Mouse (Mus musculus): ENCODE measurements around the gene Slc30a3.
"Not testable (repeated sequence)": the region's sequence is repeated elsewhere in the genome, so short reads cannot be mapped to it uniquely, and the experiment has no call there.

The Slc30a3 gene

DNA sequence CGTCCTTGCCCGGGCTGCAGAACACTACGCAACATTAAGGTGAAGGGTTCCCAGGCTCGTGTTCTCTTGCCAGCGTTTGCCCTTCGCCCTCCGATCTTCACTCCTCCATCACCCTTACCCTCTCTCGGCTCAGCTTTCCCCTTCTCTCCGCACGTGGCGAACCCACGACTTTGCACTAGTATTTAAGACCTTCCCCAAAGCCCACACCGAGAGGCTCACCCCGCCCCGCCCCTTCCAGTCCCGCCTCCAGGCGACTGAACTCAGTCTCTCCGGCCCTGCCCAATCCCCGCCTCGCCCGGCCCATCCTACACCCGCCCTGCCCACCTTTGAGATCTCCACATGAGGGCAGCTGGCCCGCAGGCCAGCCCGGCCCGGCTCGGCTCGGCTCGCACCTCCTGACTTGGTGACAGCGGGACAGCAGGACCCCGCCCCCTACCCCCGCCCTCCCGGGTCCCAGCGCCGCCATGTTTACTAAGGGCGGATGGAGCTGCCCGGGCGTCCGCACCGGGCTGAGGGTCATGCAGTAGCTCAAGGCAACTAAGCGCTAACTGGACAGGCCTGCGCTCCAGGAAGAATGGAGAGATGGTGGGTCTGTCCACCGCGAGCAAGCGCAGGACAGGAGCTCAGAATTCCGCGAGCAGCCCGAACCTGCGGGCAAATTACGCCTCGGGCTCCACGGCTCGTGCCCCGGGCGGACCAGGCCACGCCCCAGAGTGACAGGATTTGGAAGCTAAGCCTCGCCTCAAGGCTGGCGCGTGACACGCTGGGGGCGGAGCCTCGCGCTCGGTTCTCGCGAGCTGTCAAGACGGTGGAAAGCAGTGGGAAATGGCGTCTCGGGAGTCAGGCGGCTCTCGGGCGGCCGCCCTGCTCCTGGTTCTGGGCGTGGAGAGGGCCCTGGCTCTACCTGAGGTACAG is 59.9 kb downstream of the Slc30a3 start, which contains the start of gene Atraid:
Gene Atraid, plus strand, starts transcription at position 465 of the 915 bp plus-strand sequence.
- DNase-seq = peak; percentile 99

DNA sequence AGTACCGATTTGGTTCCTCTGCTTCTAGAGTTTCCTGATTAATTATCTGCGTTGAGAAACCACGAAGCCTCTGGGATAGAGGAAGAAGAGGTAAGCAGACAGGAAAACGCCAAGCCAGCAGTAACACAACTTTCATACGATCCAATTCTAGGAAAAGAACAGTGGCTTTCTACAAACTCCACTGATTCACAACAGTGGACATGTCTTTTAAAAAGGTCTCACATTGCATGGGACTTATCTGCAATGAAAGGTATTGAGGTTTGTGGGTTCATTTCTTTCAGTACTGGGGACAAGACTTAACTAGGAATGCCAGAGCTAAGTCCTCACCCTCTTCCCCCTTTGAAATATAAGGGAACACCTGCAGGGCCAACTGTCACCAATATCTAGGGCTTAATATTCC is 61.0 kb downstream of the Slc30a3 start:
- DNase-seq = no peak

DNA sequence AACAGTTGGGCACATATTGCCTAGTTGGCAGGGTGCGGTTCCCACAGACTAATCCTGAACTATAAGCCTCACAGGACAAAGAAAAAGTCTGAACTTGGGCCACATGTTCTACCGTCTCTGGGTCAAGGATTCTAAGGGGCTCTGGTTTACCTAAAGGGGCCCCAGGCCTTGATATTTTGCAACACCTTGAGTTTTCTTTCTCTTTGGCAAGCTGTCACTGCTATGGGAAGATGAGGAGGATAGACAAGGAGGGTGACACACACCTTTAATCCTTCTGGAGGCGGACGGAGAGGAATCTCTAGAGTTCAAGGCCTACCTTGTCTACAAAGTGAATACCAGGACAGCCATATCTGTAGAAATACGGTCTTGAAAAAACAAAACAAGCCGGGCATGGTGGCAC is 61.6 kb downstream of the Slc30a3 start:
- no peak for DNase-seq

DNA sequence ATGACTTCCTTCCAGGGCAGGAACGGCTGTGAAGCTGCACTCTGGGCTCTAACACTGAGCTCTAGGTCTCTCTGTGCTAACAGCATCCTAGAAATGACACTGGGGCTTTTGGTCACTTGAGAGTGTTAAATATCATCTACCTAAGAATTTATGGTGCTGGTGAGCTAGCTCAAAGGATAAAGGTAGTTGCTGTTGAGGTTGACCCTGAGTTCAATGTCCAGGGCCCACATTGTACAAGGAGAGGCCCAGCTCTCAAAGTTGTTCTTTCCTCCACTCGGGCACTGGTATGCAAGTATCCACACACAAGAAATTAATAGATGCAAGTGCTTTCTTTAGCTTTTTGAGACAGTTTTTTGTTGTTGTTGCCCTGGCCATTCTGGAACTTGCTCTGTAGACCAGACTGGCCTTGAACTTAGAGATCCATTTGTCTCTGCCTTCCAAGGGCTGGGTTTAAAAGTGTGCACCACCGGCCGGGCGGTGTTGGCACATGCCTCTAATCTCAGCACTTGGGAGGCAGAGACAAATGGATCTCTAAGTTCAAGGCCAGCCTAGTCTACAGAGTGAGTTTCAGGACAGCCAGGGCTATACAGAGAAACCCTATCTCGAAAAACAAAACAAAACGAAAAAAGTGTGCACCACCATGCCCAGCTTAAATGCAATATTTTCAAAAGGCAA is 69.7 kb downstream of the Slc30a3 start:
- no peak for DNase-seq

DNA sequence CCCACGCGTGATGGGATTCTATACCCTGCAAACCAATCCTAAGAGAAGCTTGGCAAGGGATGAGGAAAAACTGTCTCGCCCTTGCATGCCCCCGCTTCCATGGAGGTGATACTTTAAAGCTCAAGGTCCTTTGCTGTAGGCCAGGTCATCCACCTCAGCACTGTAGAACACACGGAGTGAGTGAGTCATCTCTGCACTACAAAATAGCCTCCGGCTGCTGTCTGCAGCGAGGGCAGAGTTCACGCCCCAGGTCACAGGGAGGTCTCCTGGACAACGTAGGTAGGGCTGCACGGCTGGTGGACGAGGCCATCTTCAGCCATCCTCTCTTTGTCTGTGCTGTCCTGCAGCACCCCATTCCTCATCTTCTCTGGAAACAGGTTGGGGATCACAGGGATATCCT is 71.5 kb downstream of the Slc30a3 start:
- not testable (repeated sequence) for DNase-seq
